21 mouse cellular contexts compared by ENCODE assay signal in the genomic region with DNA sequence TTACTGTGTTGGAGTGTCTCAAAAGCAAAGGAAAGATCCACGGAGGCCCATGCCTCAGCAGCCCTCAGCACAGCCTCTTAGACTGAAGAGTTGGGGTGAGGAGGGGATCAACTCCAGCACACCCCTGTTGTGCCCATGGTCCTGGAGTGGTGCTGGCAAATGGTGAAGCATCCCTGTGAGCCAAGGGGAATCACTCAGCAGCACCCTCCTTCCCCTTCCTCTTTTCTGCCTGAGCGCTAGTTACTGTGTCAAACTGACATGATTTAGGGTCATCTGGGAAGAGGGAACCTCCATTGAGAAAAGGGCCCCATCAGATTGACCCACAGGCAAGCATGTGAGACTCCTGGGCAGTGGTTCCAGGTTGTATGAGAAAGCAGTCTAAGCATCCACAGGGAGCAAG.
DNase-seq lines count a peak whose midpoint lies in the region; ATAC-seq lines count a peak whose summit lies in the region.
"Had no signal": no experiment of that assay in that cellular context is flagged by ENCODE, and none has a peak within 500 bp of the region (broad histone marks: within the 10 kb centered on the region; RNA-seq: fewer than 3 reads in every experiment).

No protein-coding gene starts in this region.

- intact Hi-C loops in heart, postnatal 14 days (cut with DNase I) = no loop called here

- peak; percentile 64 for DNase-seq in heart, adult 11 months
- DNase-seq in heart, postnatal 14 days = no peak
- DNase-seq in testis, postnatal 10 days (ENCODE audit: low spot score) = peak; percentile 19
- DNase-seq in testis, postnatal 14 days (ENCODE audit: low spot score) = no peak
- DNase-seq in adipocyte (ENCODE audit: low spot score) = no peak
- DNase-seq: adrenal gland, adult 2 months; adrenal gland, postnatal 10 days; adrenal gland, postnatal 25 days; B cell, adult 2 months; cerebellum, adult 11 months; cerebellum, adult 18-20 months; cerebellum, adult 8-10 months; cerebellum, adult 9-11 months; cerebellum, postnatal 14 days; cerebellum, postnatal 36 days had no signal

- peak; percentile 39; the same call in 1 of the 2 replicates for ATAC-seq in megakaryocyte progenitor cell, adult 5-6 weeks (replicated peaks; ENCODE audit: poor library complexity)
- ATAC-seq: activated CD4-positive, CD25-positive, alpha-beta regulatory T cell, adult 4 months; CD4-positive, CD25-positive, alpha-beta regulatory T cell, adult 4 months; forebrain, embryonic 13.5 days; forebrain, embryonic 15.5 days; Patski had no signal

Comparison
In these comparisons a context has a peak if more than half of its experiments do, and no peak if none do; other contexts are left out.
1. DNase-seq: peak in heart, adult 11 months (single experiment) and testis, postnatal 10 days (single experiment); none in heart, postnatal 14 days (0 of 2), testis, postnatal 14 days (single experiment) and adipocyte (single experiment).